Mouse (Mus musculus): ENCODE data around the gene Tor2a. TPM values are rescaled to one million over a fixed set of nuclear protein-coding genes. Genes with fewer than 3 reads are reported as not detected.

Gene Tor2a
- polyA plus RNA-seq, 1 experiment from 2014 or later = 60.4 TPM

DNA sequence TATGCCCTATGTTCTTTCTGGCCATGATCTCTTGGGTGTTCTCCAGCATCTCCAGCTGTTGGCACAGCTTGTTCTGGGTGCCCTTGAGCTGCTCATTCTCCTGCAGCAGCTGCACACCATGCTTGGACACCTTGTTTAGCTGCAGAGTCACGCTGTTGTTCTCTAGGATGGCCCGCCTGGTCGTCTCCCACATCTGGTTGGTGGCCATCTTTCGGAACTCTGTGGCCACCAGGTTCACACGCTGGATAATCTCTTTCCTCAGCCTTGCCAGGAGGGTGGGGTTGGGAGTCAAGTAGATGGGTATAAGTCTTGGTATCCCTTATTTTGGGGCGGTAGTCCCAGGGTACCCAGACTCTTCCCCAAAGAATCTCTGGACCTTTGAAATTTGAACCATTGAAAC, 22.7 kb downstream of the Tor2a start:
- H3K27me3 ChIP-seq (replicated peaks; ENCODE audit: control insufficient read depth, insufficient read depth, low read length) = no peaks in the 10 kb centered on the region
- 95% methylated on average over 6 of the region's 6 CpGs for WGBS
- no peaks in the 10 kb centered on the region for H3K9me3 ChIP-seq (ENCODE audit: control insufficient read depth)
- TF ChIP-seq CTCF (IDR thresholded peaks at IDR 0.05; ENCODE audit: low read depth) = no peak
- no peaks in the 10 kb centered on the region; the same call in 1 of the 2 replicates for H3K4me1 ChIP-seq (replicated peaks; ENCODE audit: control insufficient read depth, insufficient read depth, low read length)
- no peaks in the 10 kb centered on the region for H3K36me3 ChIP-seq (ENCODE audit: control insufficient read depth, insufficient read depth)
- H3K9ac ChIP-seq (ENCODE audit: low read depth, low read length) = no peak overlapping the region
- H3K4me3 ChIP-seq (ENCODE audit: low read depth, low read length) = no peak overlapping the region
- ATAC-seq = no peak
- no peak overlapping the region for H3K4me2 ChIP-seq (replicated peaks; ENCODE audit: low read depth)
- H3K27ac ChIP-seq (ENCODE audit: low read depth, low read length) = no peak overlapping the region

DNA sequence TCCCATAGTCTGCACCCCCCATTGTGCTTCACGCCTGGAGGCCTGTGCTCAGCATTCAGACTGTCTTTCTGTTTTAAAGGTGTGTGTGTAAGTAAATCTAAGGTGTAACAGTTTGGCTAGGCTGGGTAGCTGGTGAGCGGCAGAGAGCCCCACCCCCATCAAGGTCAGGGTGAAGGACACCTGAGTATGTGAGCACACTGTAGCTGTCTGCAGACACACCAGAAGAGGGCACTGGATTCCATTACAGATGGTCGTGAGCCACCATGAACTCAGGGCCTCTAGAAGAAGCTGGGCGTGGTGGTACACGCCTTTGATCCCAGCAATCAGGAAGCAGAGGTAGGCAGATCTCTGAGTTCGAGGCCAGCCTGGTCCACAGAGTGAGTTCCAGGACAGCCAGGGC, 24.7 kb downstream of the Tor2a start:
- 66% methylated on average over 6 of the region's 6 CpGs for WGBS
- no peak overlapping the region for H3K4me2 ChIP-seq (replicated peaks; ENCODE audit: low read depth)
- no peaks in the 10 kb centered on the region for H3K4me1 ChIP-seq (replicated peaks; ENCODE audit: control insufficient read depth, insufficient read depth, low read length)
- 0 out of 2 replicates have a peak, but pooled peaks have one; percentile 11 for TF ChIP-seq CTCF (IDR thresholded peaks at IDR 0.05; ENCODE audit: low read depth)
- H3K27ac ChIP-seq (ENCODE audit: low read depth, low read length) = no peak overlapping the region
- H3K36me3 ChIP-seq (ENCODE audit: control insufficient read depth, insufficient read depth) = no peaks in the 10 kb centered on the region
- no peak for ATAC-seq
- H3K27me3 ChIP-seq (replicated peaks; ENCODE audit: control insufficient read depth, insufficient read depth, low read length) = no peaks in the 10 kb centered on the region
- H3K9ac ChIP-seq (ENCODE audit: low read depth, low read length) = no peak overlapping the region
- no peak overlapping the region for H3K4me3 ChIP-seq (ENCODE audit: low read depth, low read length)
- H3K9me3 ChIP-seq (ENCODE audit: control insufficient read depth) = no peaks in the 10 kb centered on the region

DNA sequence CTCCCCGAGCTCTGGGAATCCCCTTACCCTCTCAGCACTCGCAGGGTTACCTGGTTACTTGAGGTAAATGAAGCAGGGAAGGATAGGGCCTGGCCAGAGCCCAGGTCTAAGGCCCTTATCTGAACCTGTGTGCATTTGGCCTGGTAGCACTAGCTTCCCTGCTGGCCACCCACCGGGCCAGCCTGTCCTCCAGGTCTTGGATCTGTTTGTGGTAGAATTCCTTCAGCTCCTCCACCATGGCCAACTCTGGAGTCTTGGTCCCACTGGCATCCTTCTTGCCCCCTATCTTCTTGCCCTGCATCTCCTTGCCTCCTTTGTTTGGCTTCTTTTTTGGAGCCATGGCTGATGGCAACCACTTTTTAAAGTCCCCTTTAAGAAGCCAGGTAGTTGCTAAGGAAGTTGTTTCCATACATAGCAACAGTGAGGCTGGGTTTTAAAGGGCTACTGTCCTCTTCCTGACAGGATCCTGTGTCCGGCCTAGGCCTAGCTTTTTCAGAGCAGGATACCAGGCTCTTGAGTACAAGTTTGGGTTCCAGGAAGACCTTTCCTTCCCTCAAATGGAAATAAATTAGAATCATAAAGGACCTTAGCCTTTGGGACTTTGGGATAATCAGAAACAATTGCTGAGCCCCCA, 27.1 kb downstream of the Tor2a start, which contains the start of gene Cfap157:
Cfap157 (minus strand) TSS at position 381 of the 634 bp plus-strand sequence.
- no peak within 1 kb of the TSS for H3K27ac ChIP-seq (ENCODE audit: low read depth, low read length)
- TF ChIP-seq CTCF (IDR thresholded peaks at IDR 0.05; ENCODE audit: low read depth) = no peak
- no peaks in the 10 kb centered on the region for H3K27me3 ChIP-seq (replicated peaks; ENCODE audit: control insufficient read depth, insufficient read depth, low read length)
- no peak within 1 kb of the TSS for H3K4me3 ChIP-seq (ENCODE audit: low read depth, low read length)
- no peaks in the 10 kb centered on the region for H3K9me3 ChIP-seq (ENCODE audit: control insufficient read depth)
- WGBS = 68% methylated on average over 4 of the region's 4 CpGs
- H3K4me2 ChIP-seq (replicated peaks; ENCODE audit: low read depth) = no peak within 1 kb of the TSS
- no peaks in the 10 kb centered on the region for H3K4me1 ChIP-seq (replicated peaks; ENCODE audit: control insufficient read depth, insufficient read depth, low read length)
- no peak within 1 kb of the TSS for H3K9ac ChIP-seq (ENCODE audit: low read depth, low read length)
- no peak for ATAC-seq
- H3K36me3 ChIP-seq (ENCODE audit: control insufficient read depth, insufficient read depth) = no peaks in the 10 kb centered on the region

DNA sequence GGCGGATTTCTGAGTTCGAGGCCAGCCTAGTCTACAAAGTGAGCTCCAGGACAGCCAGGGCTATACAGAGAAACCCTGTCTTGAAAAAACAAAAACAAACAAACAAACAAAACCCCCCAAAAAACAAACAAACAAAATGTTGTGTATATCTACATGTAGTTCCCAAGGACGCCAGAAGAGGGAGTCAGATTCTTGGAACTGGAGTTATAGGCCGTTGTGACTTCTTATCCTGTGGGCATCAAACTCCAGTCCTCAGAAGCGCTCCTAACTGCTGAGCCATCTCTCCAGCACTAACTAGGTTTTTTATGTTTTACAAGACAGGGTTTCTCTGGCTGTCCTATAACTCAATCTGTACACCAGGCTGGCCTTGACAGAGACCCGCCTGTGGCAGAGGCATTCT, 30.1 kb downstream of the Tor2a start:
- Histone ChIP-seq H3K9me3 (ENCODE audit: control insufficient read depth) (no peaks in the 10 kb centered on the region), H3K27ac (ENCODE audit: low read depth, low read length) (no peak overlapping the region), H3K4me3 (ENCODE audit: low read depth, low read length) (no peak overlapping the region), H3K9ac (ENCODE audit: low read depth, low read length) (no peak overlapping the region), H3K27me3 (replicated peaks; ENCODE audit: control insufficient read depth, insufficient read depth, low read length) (no peaks in the 10 kb centered on the region), H3K4me1 (replicated peaks; ENCODE audit: control insufficient read depth, insufficient read depth, low read length) (no peaks in the 10 kb centered on the region), H3K36me3 (ENCODE audit: control insufficient read depth, insufficient read depth) (0 out of 2 replicates have a peak, but pooled peaks cover 7% of the 10 kb centered on the region), H3K4me2 (replicated peaks; ENCODE audit: low read depth) (no peak overlapping the region)
- 62% methylated on average over 6 of the region's 6 CpGs for whole genome bisulfite sequencing
- peak; percentile 66 for TF ChIP-seq CTCF (IDR thresholded peaks at IDR 0.05; ENCODE audit: low read depth)
- no peak for ATAC-seq

DNA sequence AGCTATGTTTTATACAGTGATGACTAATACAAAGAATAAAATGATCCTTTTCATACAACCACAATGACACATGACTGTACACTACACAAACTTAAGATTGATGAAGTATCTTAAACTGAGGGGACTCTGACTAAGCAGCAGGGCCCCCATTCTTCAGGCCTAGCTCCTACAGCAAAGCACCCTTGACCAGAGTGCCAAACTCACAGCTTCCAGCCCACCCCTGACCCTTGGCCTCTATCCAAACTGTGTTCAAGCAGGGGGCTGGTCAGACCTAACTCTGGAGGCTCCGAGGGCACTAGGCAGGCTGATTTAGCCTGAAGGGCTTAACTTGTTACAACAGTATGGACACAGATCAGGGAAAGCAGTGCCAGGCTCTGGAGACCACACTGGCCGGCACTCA, 31.5 kb downstream of the Tor2a start:
- 60% methylated on average over 2 of the region's 2 CpGs for WGBS
- Histone ChIP-seq H3K4me2 (replicated peaks; ENCODE audit: low read depth) (no peak overlapping the region), H3K4me1 (replicated peaks; ENCODE audit: control insufficient read depth, insufficient read depth, low read length) (no peaks in the 10 kb centered on the region), H3K9ac (ENCODE audit: low read depth, low read length) (no peak overlapping the region), H3K36me3 (ENCODE audit: control insufficient read depth, insufficient read depth) (0 out of 2 replicates have a peak, but pooled peaks cover 7% of the 10 kb centered on the region), H3K27me3 (replicated peaks; ENCODE audit: control insufficient read depth, insufficient read depth, low read length) (no peaks in the 10 kb centered on the region), H3K4me3 (ENCODE audit: low read depth, low read length) (no peak overlapping the region), H3K27ac (ENCODE audit: low read depth, low read length) (no peak overlapping the region), H3K9me3 (ENCODE audit: control insufficient read depth) (no peaks in the 10 kb centered on the region)
- TF ChIP-seq CTCF (IDR thresholded peaks at IDR 0.05; ENCODE audit: low read depth) = no peak
- no peak for ATAC-seq

DNA sequence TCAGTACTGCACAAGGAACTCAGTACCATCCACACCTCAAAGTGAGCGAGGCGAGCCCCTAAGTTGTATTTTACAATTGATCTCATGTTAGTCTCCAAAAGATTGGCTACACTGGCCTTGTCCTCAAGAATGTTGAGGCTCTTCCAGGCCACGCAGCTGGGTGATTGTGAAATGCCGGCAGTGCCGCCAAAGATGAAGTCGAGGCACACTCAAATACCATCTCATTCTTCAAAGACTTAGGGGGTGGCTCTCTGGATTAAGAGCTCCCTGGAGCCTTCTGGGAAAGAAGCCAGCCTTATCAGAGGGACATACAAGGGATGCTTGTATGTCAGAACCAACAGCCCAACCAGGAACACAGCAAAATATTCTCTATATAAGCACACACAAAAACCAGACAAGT, 34.3 kb downstream of the Tor2a start:
- no peak for ATAC-seq
- no peaks in the 10 kb centered on the region for H3K9me3 ChIP-seq (ENCODE audit: control insufficient read depth)
- H3K9ac ChIP-seq (ENCODE audit: low read depth, low read length) = no peak overlapping the region
- no peak overlapping the region for H3K4me3 ChIP-seq (ENCODE audit: low read depth, low read length)
- H3K4me2 ChIP-seq (replicated peaks; ENCODE audit: low read depth) = no peak overlapping the region
- WGBS = 78% methylated on average over 6 of the region's 6 CpGs
- no peaks in the 10 kb centered on the region for H3K4me1 ChIP-seq (replicated peaks; ENCODE audit: control insufficient read depth, insufficient read depth, low read length)
- no peak for TF ChIP-seq CTCF (IDR thresholded peaks at IDR 0.05; ENCODE audit: low read depth)
- H3K27me3 ChIP-seq (replicated peaks; ENCODE audit: control insufficient read depth, insufficient read depth, low read length) = no peaks in the 10 kb centered on the region
- H3K36me3 ChIP-seq (ENCODE audit: control insufficient read depth, insufficient read depth) = peaks cover 24% of the 10 kb centered on the region; the same call in 1 of the 2 replicates
- no peak overlapping the region for H3K27ac ChIP-seq (ENCODE audit: low read depth, low read length)

Measured in intestine, postnatal 0 days (tissue).